Mouse (Mus musculus): ENCODE measurements at regions not wholly inside any gene's neighbourhood (a gene's known extent, or its start where the extent isn't known, plus 50 kb on each side); places are given as distances from the start of the nearest gene placed in this dataset.

DNA sequence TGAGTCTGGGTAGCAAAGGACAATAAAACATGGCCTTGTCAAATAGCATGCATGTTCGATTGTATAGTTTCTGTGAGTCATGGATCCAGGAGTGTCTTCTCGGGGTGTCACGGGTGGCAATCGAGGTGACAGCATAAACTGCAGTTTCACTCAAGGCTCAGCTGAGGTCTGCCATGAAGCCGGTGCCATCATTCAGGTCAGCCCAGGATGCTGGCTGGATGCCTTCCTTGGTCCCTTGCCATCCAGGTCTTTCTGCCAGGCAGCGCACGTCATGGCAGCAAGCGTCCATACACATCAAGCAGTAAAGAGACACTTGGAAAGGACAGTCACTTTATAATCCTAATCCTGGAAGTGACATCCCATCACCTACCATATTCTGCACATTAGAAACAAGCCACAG is 242.4 kb downstream of the Gm4791 start:
- no peak for TF ChIP-seq CTCF (conservative IDR thresholded peaks at IDR 0.05; ENCODE audit: low read length)
- TF ChIP-seq NANOG (IDR thresholded peaks at IDR 0.05; ENCODE audit: borderline replicate concordance, low read length) = no peak

Measured in E14TG2a.4 (cell line).